Mouse (Mus musculus) neural tube, embryonic 14.5 days (tissue): ENCODE data around the gene Efcab7. TPM values are rescaled to one million over a fixed set of nuclear protein-coding genes. Genes with fewer than 3 reads are reported as not detected.

ENCODE experiments used
- ATAC-seq: fragments of 200-750 bp; cut with Nextera tagmentation; 2 replicates; pipeline ENCODE4 v1.8.0; 2017; ENCODE audit warnings: low read depth, mild to moderate bottlenecking, moderate TSS enrichment, moderate library complexity
- H3K27ac ChIP-seq: fragments of 300-500 bp; sonication (generic); 2 replicates; pipeline ENCODE4 v1.5.1; 2014; ENCODE audit warnings: low read depth, mild to moderate bottlenecking, control low read depth, low read length, moderate library complexity, mixed read lengths
- H3K27me3 ChIP-seq: fragments of 300-500 bp; sonication (generic); 2 replicates; pipeline ENCODE4 v1.6.1; 2014; ENCODE audit warnings: low read length; ENCODE audit not compliant: control insufficient read depth, insufficient read depth
- H3K36me3 ChIP-seq: fragments of 300-500 bp; sonication (generic); 2 replicates; pipeline ENCODE4 v1.6.1; 2014; ENCODE audit warnings: low read length, mixed read lengths; ENCODE audit not compliant: control insufficient read depth, insufficient read depth
- H3K4me1 ChIP-seq: fragments of 300-500 bp; sonication (generic); 2 replicates; pipeline ENCODE4 v1.6.1; 2014; ENCODE audit warnings: low read length; ENCODE audit not compliant: control insufficient read depth, insufficient read depth
- H3K4me2 ChIP-seq: fragments of 300-500 bp; sonication (generic); 2 replicates; pipeline ENCODE4 v1.6.1; 2014; ENCODE audit warnings: mild to moderate bottlenecking, low read depth, low read length, control low read depth
- H3K4me3 ChIP-seq: fragments of 300-500 bp; sonication (generic); 2 replicates; pipeline ENCODE4 v1.5.1; 2014; ENCODE audit warnings: low read depth, low read length, control low read depth, mixed read lengths
- H3K9ac ChIP-seq: fragments of 300-500 bp; sonication (generic); replicated peaks from 2 replicates; pipeline ENCODE4 v1.6.1; 2014; ENCODE audit warnings: low read depth, mild to moderate bottlenecking, control low read depth, low read length, mixed read lengths
- H3K9me3 ChIP-seq: fragments of 300-500 bp; sonication (generic); 2 replicates; pipeline ENCODE4 v1.6.1; 2016; ENCODE audit warnings: low read length; ENCODE audit not compliant: control insufficient read depth
- WGBS: fragments of 180-500 bp; shearing (Covaris S2); extraction: QIAGEN DNeasy Blood & Tissue Kit; methylation state at CpG from one replicate; pipeline ENCODE4 v1.1.7; 2014; 5-methylcytosine and 5-hydroxymethylcytosine counted together
- polyA plus RNA-seq: library from polyadenylated mRNA; unstranded; fragments of >200 nt; fragmentation: Nextera tagmentation; extraction: Ambion mirVana; gene quantifications from 2 replicates; pipeline ENCODE4 v1.2.1, GENCODE M21; 2014

The Efcab7 gene
- polyA plus RNA-seq, 1 experiment from 2014 or later, result 13.9 TPM

- Histone ChIP-seq H3K27me3 (no peaks in the 10 kb centered on the region), H3K4me1 (no peaks in the 10 kb centered on the region), H3K9me3 (no peaks in the 10 kb centered on the region), H3K27ac (no peak overlapping the region), H3K9ac (no peak overlapping the region), H3K4me2 (no peak overlapping the region), H3K36me3 (no peaks in the 10 kb centered on the region), H3K4me3 (no peak overlapping the region)
- no peak for ATAC-seq
- 53% methylated on average over 16 of the region's 16 CpGs for WGBS
These were observed 110.9 kb downstream of the Efcab7 start for GRCm38 (mm10) chr4:99939711-99940505.

GRCm38 (mm10) chr4:99941655-99942414 lies 112.8 kb downstream of the Efcab7 start:
- Histone ChIP-seq H3K9me3 (no peaks in the 10 kb centered on the region), H3K4me1 (no peaks in the 10 kb centered on the region), H3K27ac (no peak overlapping the region), H3K9ac (no peak overlapping the region), H3K4me3 (no peak overlapping the region), H3K27me3 (no peaks in the 10 kb centered on the region), H3K36me3 (no peaks in the 10 kb centered on the region), H3K4me2 (no peak overlapping the region)
- no peak for ATAC-seq
- WGBS, result 70% methylated on average over 10 of the region's 10 CpGs

- H3K4me2 ChIP-seq, result no peak overlapping the region
- no peak overlapping the region for H3K9ac ChIP-seq
- H3K27ac ChIP-seq, result no peak overlapping the region
- H3K27me3 ChIP-seq, result no peaks in the 10 kb centered on the region
- H3K9me3 ChIP-seq, result no peaks in the 10 kb centered on the region
- no peak for ATAC-seq
- no peaks in the 10 kb centered on the region for H3K36me3 ChIP-seq
- H3K4me3 ChIP-seq, result no peak overlapping the region
- H3K4me1 ChIP-seq, result no peaks in the 10 kb centered on the region
- 75% methylated on average over 2 of the region's 2 CpGs for WGBS
These were observed 115.6 kb downstream of the Efcab7 start for GRCm38 (mm10) chr4:99944606-99945005.

GRCm38 (mm10) chr4:99945011-99945410 lies 116.0 kb downstream of the Efcab7 start:
- no peak for ATAC-seq
- Histone ChIP-seq H3K9me3 (no peaks in the 10 kb centered on the region), H3K4me3 (no peak overlapping the region), H3K36me3 (no peaks in the 10 kb centered on the region), H3K27ac (no peak overlapping the region), H3K4me1 (no peaks in the 10 kb centered on the region), H3K4me2 (no peak overlapping the region), H3K9ac (no peak overlapping the region), H3K27me3 (no peaks in the 10 kb centered on the region)
- WGBS, result 93% methylated on average over 7 of the region's 7 CpGs

- Histone ChIP-seq H3K4me1 (no peaks in the 10 kb centered on the region), H3K9me3 (no peaks in the 10 kb centered on the region), H3K4me2 (no peak overlapping the region), H3K9ac (no peak overlapping the region), H3K27ac (no peak overlapping the region), H3K36me3 (no peaks in the 10 kb centered on the region), H3K4me3 (no peak overlapping the region), H3K27me3 (no peaks in the 10 kb centered on the region)
- ATAC-seq, result no peak
- 93% methylated on average over 2 of the region's 2 CpGs for WGBS
These were observed 117.5 kb downstream of the Efcab7 start for GRCm38 (mm10) chr4:99946516-99946915.

- WGBS, result 75% methylated on average over 1 of the region's 1 CpGs
- peak; percentile 49; the same call in 1 of the 2 replicates for ATAC-seq
- H3K4me1 ChIP-seq, result no peaks in the 10 kb centered on the region
These were observed 118.2 kb downstream of the Efcab7 start for GRCm38 (mm10) chr4:99947192-99947591.

GRCm38 (mm10) chr4:99947896-99948295 lies 118.9 kb downstream of the Efcab7 start:
- Histone ChIP-seq H3K9ac (no peak overlapping the region), H3K9me3 (no peaks in the 10 kb centered on the region), H3K4me3 (no peak overlapping the region), H3K4me2 (no peak overlapping the region), H3K36me3 (no peaks in the 10 kb centered on the region), H3K27me3 (no peaks in the 10 kb centered on the region), H3K27ac (no peak overlapping the region), H3K4me1 (no peaks in the 10 kb centered on the region)
- ATAC-seq, result no peak
- 96% methylated on average over 1 of the region's 1 CpGs for WGBS

More at GRCm38 (mm10) chr4:99947192-99947591, 118.2 kb downstream of the Efcab7 start:
- Histone ChIP-seq H3K36me3 (no peaks in the 10 kb centered on the region), H3K9ac (no peak overlapping the region), H3K4me3 (no peak overlapping the region), H3K27me3 (no peaks in the 10 kb centered on the region), H3K4me2 (no peak overlapping the region), H3K9me3 (no peaks in the 10 kb centered on the region), H3K27ac (no peak overlapping the region)

GRCm38 (mm10) chr4:99953904-99954303 lies 124.9 kb downstream of the Efcab7 start:
- ATAC-seq, result no peak
- 96% methylated on average over 2 of the region's 2 CpGs for WGBS
- H3K9ac ChIP-seq, result no peak overlapping the region

GRCm38 (mm10) chr4:99955396-99955795 lies 126.4 kb downstream of the Efcab7 start:
- H3K27ac ChIP-seq, result no peak overlapping the region
- no peaks in the 10 kb centered on the region for H3K27me3 ChIP-seq
- WGBS, result 78% methylated on average over 10 of the region's 10 CpGs
- H3K36me3 ChIP-seq, result no peaks in the 10 kb centered on the region
- H3K4me3 ChIP-seq, result no peak overlapping the region
- H3K4me2 ChIP-seq, result no peak overlapping the region
- no peak for ATAC-seq
- no peak overlapping the region for H3K9ac ChIP-seq
- no peaks in the 10 kb centered on the region for H3K9me3 ChIP-seq
- H3K4me1 ChIP-seq, result no peaks in the 10 kb centered on the region

More at GRCm38 (mm10) chr4:99953904-99954303, 124.9 kb downstream of the Efcab7 start:
- Histone ChIP-seq H3K4me3 (no peak overlapping the region), H3K27ac (no peak overlapping the region), H3K4me1 (no peaks in the 10 kb centered on the region), H3K27me3 (no peaks in the 10 kb centered on the region), H3K9me3 (no peaks in the 10 kb centered on the region), H3K4me2 (no peak overlapping the region), H3K36me3 (no peaks in the 10 kb centered on the region)
